Mouse (Mus musculus) bone marrow, adult 2 months (tissue): ENCODE results near the gene Nmd3. TPM values are rescaled to one million over a fixed set of nuclear protein-coding genes. Genes with fewer than 3 reads are reported as not detected.

Source experiments
- H3K27ac ChIP-seq: fragments of 200-500 bp; 2 replicates; pipeline ENCODE4 v1.5.1; 2012; ENCODE audit warnings: low read depth, mild to moderate bottlenecking, control low read depth, inconsistent platforms, low read length; ENCODE audit not compliant: control insufficient read depth, poor library complexity, insufficient read depth
- H3K4me1 ChIP-seq: fragments of 200-500 bp; 2 replicates; pipeline ENCODE4 v1.6.1; 2011; ENCODE audit warnings: low read length; ENCODE audit not compliant: control insufficient read depth, insufficient read depth
- H3K4me3 ChIP-seq: fragments of 200-500 bp; replicated peaks from 2 replicates; pipeline ENCODE3; 2011; ENCODE audit warnings: mild to moderate bottlenecking, low read depth, low read length, control low read depth; ENCODE audit not compliant: control insufficient read depth
- CTCF ChIP-seq: fragments of 200-500 bp; IDR thresholded peaks from 2 replicates; pipeline ENCODE4 v1.5.1; 2011; ENCODE audit warnings: low read length, control low read depth; ENCODE audit not compliant: control insufficient read depth, insufficient read depth
- POLR2A ChIP-seq: fragments of 200-500 bp; IDR thresholded peaks from 2 replicates; pipeline ENCODE4 v1.6.1; 2011; ENCODE audit warnings: low read depth, mild to moderate bottlenecking, control low read depth, low read length, borderline replicate concordance; ENCODE audit not compliant: control insufficient read depth
- WGBS: fragments of 180-500 bp; shearing (Covaris S2); methylation state at CpG from one replicate; pipeline ENCODE4 v1.1.7; 2018; 5-methylcytosine and 5-hydroxymethylcytosine counted together
- polyA plus RNA-seq: library from polyadenylated mRNA; stranded (reverse); fragments of >200 nt; gene quantifications from 2 replicates; pipeline ENCODE4 v1.2.4, GENCODE M21; 2011; ENCODE audit warnings: low replicate concordance; ENCODE audit not compliant: missing spikeins, insufficient read depth, insufficient read length

Nmd3 gene
- polyA plus RNA-seq, 1 experiment = 48.6 TPM

DNA sequence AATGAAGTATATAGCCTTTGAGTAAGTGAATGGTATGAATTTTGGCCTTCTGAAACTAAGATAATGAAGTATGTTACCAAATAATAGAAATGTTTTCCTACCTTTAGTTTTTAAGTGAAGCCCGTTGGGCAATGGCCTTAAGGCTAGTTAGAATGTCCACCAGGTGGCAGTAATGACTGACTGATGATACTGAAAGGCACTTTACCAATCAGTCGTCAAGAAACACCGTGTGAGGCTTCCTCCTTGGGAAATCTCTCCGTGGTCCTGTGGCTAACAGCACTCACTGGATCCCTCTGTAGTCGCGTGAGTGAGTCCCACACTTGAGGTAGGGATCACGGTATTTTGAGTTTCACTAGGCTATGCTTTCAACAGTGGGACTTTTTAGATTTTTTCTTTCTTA is 34.7 kb downstream of the Nmd3 start:
- H3K27ac ChIP-seq = no peak overlapping the region
- peaks cover 1% of the 10 kb centered on the region; the same call in 1 of the 2 replicates for H3K4me1 ChIP-seq
- no peak overlapping the region for H3K4me3 ChIP-seq
- WGBS = 17% methylated on average over 7 of the region's 7 CpGs
- TF ChIP-seq POLR2A = no peak
- peak; percentile 28; the same call in 1 of the 2 replicates for TF ChIP-seq CTCF

GRCm38 (mm10) chr3:69757456-69757855 is 35.7 kb downstream of the Nmd3 start:
- H3K4me1 ChIP-seq = peaks cover 1% of the 10 kb centered on the region; the same call in 1 of the 2 replicates
- H3K27ac ChIP-seq = no peak overlapping the region
- TF ChIP-seq CTCF (no peak), POLR2A (no peak)
- H3K4me3 ChIP-seq = no peak overlapping the region
- 86% methylated on average over 1 of the region's 1 CpGs for WGBS

GRCm38 (mm10) chr3:69760081-69760480 is 38.3 kb downstream of the Nmd3 start:
- H3K4me1 ChIP-seq = peaks cover 1% of the 10 kb centered on the region; the same call in 1 of the 2 replicates
- H3K27ac ChIP-seq = no peak overlapping the region
- no peak overlapping the region for H3K4me3 ChIP-seq
- TF ChIP-seq CTCF = no peak
- TF ChIP-seq POLR2A = no peak
- 89% methylated on average over 6 of the region's 6 CpGs for WGBS

- 82% methylated on average over 4 of the region's 4 CpGs for WGBS
- no peak overlapping the region for H3K4me3 ChIP-seq
- H3K27ac ChIP-seq = no peak overlapping the region
- no peak for TF ChIP-seq POLR2A
- no peak for TF ChIP-seq CTCF
- peaks cover 1% of the 10 kb centered on the region; the same call in 1 of the 2 replicates for H3K4me1 ChIP-seq
These were observed 39.4 kb downstream of the Nmd3 start for GRCm38 (mm10) chr3:69761195-69761594.

- WGBS = 87% methylated on average over 6 of the region's 6 CpGs
- H3K4me3 ChIP-seq = no peak overlapping the region
- no peaks in the 10 kb centered on the region for H3K4me1 ChIP-seq
- H3K27ac ChIP-seq = no peak overlapping the region
- TF ChIP-seq POLR2A (no peak), CTCF (no peak)
These were observed 41.1 kb downstream of the Nmd3 start for GRCm38 (mm10) chr3:69762838-69763368.

- no peak overlapping the region for H3K27ac ChIP-seq
- no peak overlapping the region for H3K4me3 ChIP-seq
- H3K4me1 ChIP-seq = no peaks in the 10 kb centered on the region
- whole genome bisulfite sequencing = 65% methylated on average over 21 of the region's 21 CpGs
- TF ChIP-seq POLR2A (no peak), CTCF (no peak)
These were observed 42.1 kb downstream of the Nmd3 start for GRCm38 (mm10) chr3:69763630-69764565.

DNA sequence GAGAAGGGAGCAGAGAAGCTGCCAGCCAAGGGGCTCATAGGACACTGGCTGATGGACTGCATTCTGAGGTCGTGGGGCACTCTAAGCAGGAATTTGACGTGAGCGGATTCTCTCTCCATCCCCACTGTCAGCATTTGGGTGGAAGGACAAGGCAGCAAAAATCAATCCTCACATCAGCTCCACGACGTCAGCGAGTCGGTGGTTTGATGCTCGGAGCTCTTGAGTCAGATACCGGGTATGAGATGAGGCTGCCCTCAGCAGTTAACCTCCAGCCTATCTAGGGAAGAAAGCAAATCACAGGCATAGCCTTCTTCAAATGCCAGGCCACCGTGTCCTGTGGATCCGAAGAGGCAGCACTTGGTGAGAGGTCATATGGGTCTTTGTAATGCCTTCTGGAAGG is 43.4 kb downstream of the Nmd3 start:
- 91% methylated on average over 11 of the region's 11 CpGs for WGBS
- H3K4me1 ChIP-seq = no peaks in the 10 kb centered on the region
- no peak overlapping the region for H3K4me3 ChIP-seq
- no peak overlapping the region for H3K27ac ChIP-seq
- TF ChIP-seq CTCF (no peak), POLR2A (no peak)

GRCm38 (mm10) chr3:69769150-69769549 is 47.4 kb downstream of the Nmd3 start:
- 86% methylated on average over 4 of the region's 4 CpGs for WGBS
- TF ChIP-seq POLR2A (no peak), CTCF (no peak)
- H3K27ac ChIP-seq = no peak overlapping the region
- no peak overlapping the region for H3K4me3 ChIP-seq
- no peaks in the 10 kb centered on the region for H3K4me1 ChIP-seq
